Mouse (Mus musculus) neural tube, postnatal 0 days (tissue): ENCODE results near the gene RPS10-NUDT3. TPM values are rescaled to one million over a fixed set of nuclear protein-coding genes. Genes with fewer than 3 reads are reported as not detected.

ENCODE experiments used
- polyA plus RNA-seq: library from polyadenylated mRNA; unstranded; fragments of >200 nt; fragmentation: Nextera tagmentation; extraction: Ambion mirVana; gene quantifications from 2 replicates; pipeline ENCODE4 v1.2.1, GENCODE M21; 2015

The RPS10-NUDT3 gene
- not detected in 2 replicates for polyA plus RNA-seq

GRCm38 (mm10) chr17:27634871-27635574 is at the start of gene RPS10-NUDT3:
Gene RPS10-NUDT3, minus strand, starts transcription at chr17:27635222.

GRCm38 (mm10) chr17:27655089-27656010 is 20.3 kb upstream of the RPS10-NUDT3 start, which contains the start of gene Pacsin1:
Gene Pacsin1, plus strand, starts transcription at chr17:27655509.

GRCm38 (mm10) chr17:27636132-27637020 is 1.4 kb upstream of the RPS10-NUDT3 start, which contains the start of gene Rps10:
Gene Rps10, minus strand, starts transcription at chr17:27636669.

DNA sequence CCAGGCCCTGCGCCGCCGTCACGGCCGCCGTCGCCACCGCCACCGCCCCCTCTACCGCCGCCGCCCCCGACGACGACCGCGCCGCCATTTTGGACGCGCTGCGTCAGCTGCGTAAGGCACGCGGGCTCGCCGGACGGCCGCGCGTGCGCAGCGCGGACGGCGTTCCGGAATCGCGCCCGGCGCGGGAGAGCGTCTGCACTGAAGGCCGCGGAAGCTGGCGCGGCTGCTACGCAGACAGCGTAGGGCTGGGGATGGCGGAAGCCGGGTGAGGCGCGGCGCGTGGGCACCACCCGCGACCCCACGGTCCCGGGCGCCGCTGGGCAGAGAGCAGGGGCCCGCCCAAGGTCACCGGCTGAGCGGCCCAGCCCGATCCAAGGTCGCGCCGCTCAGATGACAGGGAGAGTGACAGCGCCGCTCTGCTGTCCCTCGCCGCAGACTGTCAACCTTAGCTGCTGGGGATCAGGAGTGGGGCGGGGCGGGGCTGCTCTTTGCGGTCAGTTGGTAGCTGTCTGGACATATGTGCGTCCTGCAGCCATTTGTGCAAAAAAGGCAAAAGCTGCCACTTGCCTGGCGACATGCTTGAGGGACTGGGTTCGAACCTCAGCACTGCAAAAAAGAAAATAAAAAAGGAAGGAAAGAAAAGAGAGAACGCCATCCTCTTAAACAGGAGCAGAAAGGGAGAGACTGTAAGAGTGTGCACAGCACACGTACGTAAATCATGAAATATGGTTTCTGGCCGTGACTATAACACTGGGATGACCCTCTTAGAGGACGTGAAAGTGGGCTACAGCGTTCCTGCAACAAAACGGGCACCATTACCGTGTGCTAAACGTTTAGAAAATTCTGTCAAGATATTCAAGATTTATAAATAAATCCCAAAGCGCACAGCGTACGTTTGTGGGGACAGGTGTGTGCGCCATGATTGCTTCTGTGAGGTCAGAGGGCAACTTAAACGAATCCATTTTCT is 11.4 kb downstream of the RPS10-NUDT3 start, which contains the start of gene Nudt3:
Gene Nudt3 (minus strand): TSS at position 136 of the 967 bp plus-strand sequence.

DNA sequence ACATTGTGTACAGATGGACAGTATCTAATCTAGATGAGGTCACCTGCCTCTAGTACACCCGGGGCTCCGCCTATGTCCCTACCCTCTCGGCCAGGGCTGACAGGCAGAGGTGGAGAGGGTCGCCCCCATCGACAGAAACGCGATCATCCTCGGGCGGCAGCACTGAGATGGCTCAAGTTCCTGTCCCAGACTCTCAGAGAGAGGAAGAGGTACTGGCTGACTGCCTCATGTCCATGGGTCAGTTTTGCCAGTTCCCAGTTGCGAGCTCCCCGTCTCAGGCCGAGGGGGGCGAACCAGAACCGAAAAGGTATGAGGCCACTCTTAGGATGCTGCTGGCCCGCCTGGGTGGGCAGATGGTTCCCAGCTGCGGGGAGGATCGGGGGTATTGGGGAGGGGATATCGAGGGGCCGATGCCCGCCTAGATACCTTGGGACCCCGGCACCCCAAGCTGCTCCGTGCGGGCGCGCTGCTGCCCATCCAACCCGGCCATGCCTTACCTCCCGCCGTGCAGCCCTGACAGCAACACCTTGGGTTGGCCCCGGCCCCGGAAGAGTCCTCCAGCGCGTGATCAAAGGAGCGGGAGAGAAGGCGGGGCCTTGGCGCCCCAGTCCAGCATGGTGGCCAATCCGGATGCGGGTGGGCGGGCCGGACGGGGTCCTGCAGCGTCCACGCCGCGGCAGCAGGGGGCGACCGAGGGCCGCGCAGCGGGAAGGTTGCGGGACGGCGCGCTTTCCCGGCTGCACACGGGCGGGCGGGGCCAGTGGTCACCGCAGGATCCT is 69.7 kb downstream of the RPS10-NUDT3 start, which contains the start of gene AI413582:
Gene AI413582 (minus strand): TSS at position 594 of the 779 bp plus-strand sequence.

GRCm38 (mm10) chr17:27556315-27557011 is 78.6 kb downstream of the RPS10-NUDT3 start, which contains the start of gene Hmga1:
Gene Hmga1, plus strand, starts transcription at chr17:27556497.

Other genes starting within 250 kb of the RPS10-NUDT3 start
- gene Grm4, start 113.8 kb downstream of the RPS10-NUDT3 start, polyA plus RNA-seq = 14.1 and 17.1 TPM in 2 replicates
- gene Hmga1, start 78.7 kb downstream of the RPS10-NUDT3 start, polyA plus RNA-seq = 125 and 151 TPM in 2 replicates
- gene AI413582, start 69.5 kb downstream of the RPS10-NUDT3 start, polyA plus RNA-seq = 117 and 121 TPM in 2 replicates
- gene Nudt3, start 11.7 kb downstream of the RPS10-NUDT3 start, polyA plus RNA-seq = 226 and 248 TPM in 2 replicates
- gene Rps10, start 1.4 kb upstream of the RPS10-NUDT3 start, polyA plus RNA-seq = 491 and 583 TPM in 2 replicates
- gene Pacsin1, start 20.3 kb upstream of the RPS10-NUDT3 start, polyA plus RNA-seq = 104 and 105 TPM in 2 replicates
- 2.3 TPM in 2 replicates for gene Spdef, start 93.7 kb upstream of the RPS10-NUDT3 start, polyA plus RNA-seq
- gene D17Wsu92e, start 185.4 kb upstream of the RPS10-NUDT3 start, polyA plus RNA-seq = 10.4 and 11.9 TPM in 2 replicates
- 221 and 227 TPM in 2 replicates for gene Snrpc, start 202.9 kb upstream of the RPS10-NUDT3 start, polyA plus RNA-seq
- 4.3 and 5.7 TPM in 2 replicates for gene Uhrf1bp1, start 221.2 kb upstream of the RPS10-NUDT3 start, polyA plus RNA-seq